ENCODE assay signal across 17 mouse cellular contexts in the genomic region with DNA sequence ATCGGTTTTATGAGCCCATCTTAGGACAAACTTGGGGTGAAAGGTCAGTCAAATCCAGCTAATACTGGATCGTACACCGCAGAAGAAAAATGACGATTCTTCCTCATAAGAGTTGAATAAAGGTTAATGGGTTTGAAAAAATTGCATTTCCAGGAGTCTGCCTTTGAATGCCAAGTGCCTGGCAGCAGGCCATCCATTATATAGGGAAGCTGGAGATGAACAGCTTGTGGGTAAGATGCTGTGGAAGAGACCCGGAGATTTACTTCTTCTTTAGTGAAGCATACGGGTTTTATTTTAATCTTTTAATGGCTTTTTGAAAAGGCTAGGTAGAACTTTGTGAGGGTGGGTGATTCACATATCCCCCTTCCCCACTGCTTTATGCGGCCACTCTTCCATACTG. TPM values are rescaled to one million over a fixed set of nuclear protein-coding genes. Genes with fewer than 3 reads are reported as not detected.
DNase-seq lines count a peak whose midpoint lies in the region; ATAC-seq and TF ChIP-seq lines count a peak whose summit lies in the region.
"Had no signal": no experiment of that assay in that cellular context is flagged by ENCODE, and none has a peak within 500 bp of the region (broad histone marks: within the 10 kb centered on the region; RNA-seq: fewer than 3 reads in every experiment).

No protein-coding gene starts in this region.

- peaks cover 6% of the 10 kb centered on the region; the same call in 1 of the 2 replicates for H3K4me1 ChIP-seq in forebrain, embryonic 14.5 days (ENCODE audit: control insufficient read depth, insufficient read depth, low read length)
- H3K4me1 ChIP-seq in forebrain, embryonic 12.5 days, result no peaks in the 10 kb centered on the region; the same call in 1 of the 2 replicates
- H3K4me1 ChIP-seq: embryonic facial prominence, embryonic 13.5 days; intestine, embryonic 15.5 days; lung, embryonic 15.5 days had no signal

- no peak overlapping the region for H3K4me2 ChIP-seq in forebrain, embryonic 14.5 days (ENCODE audit: low read length)
- no peak overlapping the region for H3K4me2 ChIP-seq in forebrain, embryonic 12.5 days
- H3K4me2 ChIP-seq: embryonic facial prominence, embryonic 13.5 days; intestine, embryonic 15.5 days; lung, embryonic 15.5 days had no signal

- no peaks in the 10 kb centered on the region for H3K27me3 ChIP-seq in forebrain, embryonic 14.5 days (replicated peaks; ENCODE audit: control insufficient read depth, insufficient read depth, low read length)
- no peaks in the 10 kb centered on the region for H3K27me3 ChIP-seq in forebrain, embryonic 12.5 days
- H3K27me3 ChIP-seq: CH12.LX; embryonic facial prominence, embryonic 13.5 days; intestine, embryonic 15.5 days; lung, embryonic 15.5 days had no signal

- H3K27ac ChIP-seq in forebrain, embryonic 14.5 days (ENCODE audit: low read depth, low read length), result no peak overlapping the region
- no peak overlapping the region for H3K27ac ChIP-seq in forebrain, embryonic 12.5 days
- H3K27ac ChIP-seq in left cerebral cortex, adult 2 months, result no peak overlapping the region
- H3K27ac ChIP-seq: embryonic facial prominence, embryonic 13.5 days; intestine, embryonic 15.5 days; liver, embryonic 14.5 days; lung, embryonic 15.5 days had no signal

- intact Hi-C loops in left cerebral cortex, postnatal 25 days (cut with DNase I), result no loop called here
- intact Hi-C loops in left cerebral cortex, adult 2 months (cut with DNase I), result no loop called here

- H3K9ac ChIP-seq in forebrain, embryonic 14.5 days (ENCODE audit: low read length), result no peak overlapping the region
- no peak overlapping the region for H3K9ac ChIP-seq in forebrain, embryonic 12.5 days
- H3K9ac ChIP-seq: embryonic facial prominence, embryonic 13.5 days; intestine, embryonic 15.5 days; liver, embryonic 14.5 days; lung, embryonic 15.5 days had no signal

- peak; percentile 56; the same call in 1 of the 2 replicates for ATAC-seq in forebrain, embryonic 14.5 days
- no peak for ATAC-seq in forebrain, embryonic 12.5 days (ENCODE audit: low FRiP score)
- ATAC-seq in megakaryocyte, adult 5-6 weeks (ENCODE audit: poor library complexity, severe bottlenecking), result no peak
- ATAC-seq: intestine, embryonic 15.5 days had no signal

- no peaks in the 10 kb centered on the region for H3K9me3 ChIP-seq in forebrain, embryonic 14.5 days (replicated peaks; ENCODE audit: control insufficient read depth, low read length)
- H3K9me3 ChIP-seq in forebrain, embryonic 12.5 days, result no peaks in the 10 kb centered on the region
- H3K9me3 ChIP-seq: embryonic facial prominence, embryonic 13.5 days; intestine, embryonic 15.5 days; lung, embryonic 15.5 days had no signal

- H3K36me3 ChIP-seq in forebrain, embryonic 14.5 days (ENCODE audit: control insufficient read depth, insufficient read depth, low read length), result no peaks in the 10 kb centered on the region
- H3K36me3 ChIP-seq in forebrain, embryonic 12.5 days (replicated peaks), result no peaks in the 10 kb centered on the region
- H3K36me3 ChIP-seq: embryonic facial prominence, embryonic 13.5 days; intestine, embryonic 15.5 days; lung, embryonic 15.5 days had no signal

- TF ChIP-seq CTCF in left cerebral cortex, adult 2 months (IDR thresholded peaks at IDR 0.05), result no peak

- DNase-seq in forebrain, embryonic 14.5 days (ENCODE audit: low spot score), result peak; percentile 74
- DNase-seq in left cerebral cortex, postnatal 25 days (ENCODE audit: low spot score in 2 of 2), result peak; percentile 30 to 37
- no peak for DNase-seq in left cerebral cortex, adult 2 months (ENCODE audit: extremely low spot score in 1 of 2, low spot score in 2 of 2)
- DNase-seq in right cerebral cortex, adult 2 months (ENCODE audit: low spot score in 2 of 2), result peak; percentile 25 to 30
- no peak for DNase-seq in right cerebral cortex, postnatal 25 days
- DNase-seq: cerebellum, adult 9-10 months; gastrocnemius, postnatal 25 days; kidney, adult 9 months; kidney, postnatal 36 days; thymus, adult 2 months had no signal

- 30% methylated on average over 7 of the region's 7 CpGs for WGBS in forebrain, embryonic 14.5 days
- 60% methylated on average over 7 of the region's 7 CpGs for WGBS in forebrain, embryonic 12.5 days

- H3K4me3 ChIP-seq in forebrain, embryonic 14.5 days (ENCODE audit: low read depth, low read length), result no peak overlapping the region
- H3K4me3 ChIP-seq in forebrain, embryonic 12.5 days (replicated peaks), result no peak overlapping the region
- H3K4me3 ChIP-seq in left cerebral cortex, adult 2 months, result no peak overlapping the region
- H3K4me3 ChIP-seq: embryonic facial prominence, embryonic 13.5 days; intestine, embryonic 15.5 days; lung, embryonic 15.5 days had no signal

RNA-seq across cellular contexts. Expression of gene Ank2, which starts 11.8 kb away (rescaled TPM):
- polyA plus RNA-seq in forebrain, embryonic 14.5 days (2014; fragmentation: Nextera tagmentation; extraction: Ambion mirVana), result 61.8 and 116 TPM in 2 replicates
- 118 and 121 TPM in 2 replicates for polyA plus RNA-seq in forebrain, embryonic 12.5 days (2016; fragmentation: Nextera tagmentation; extraction: Ambion mirVana)
- 100 to 1,000 TPM; 905 to 944 TPM for total RNA-seq in left cerebral cortex, postnatal 25 days (2021)
- total RNA-seq in left cerebral cortex, adult 2 months (2021), result 100 to 1,000 TPM; 905 to 916 TPM
- 0.27 TPM in 1 of 2 replicates, not detected in the other for total RNA-seq in megakaryocyte, adult 5-6 weeks (2015)
- 0.81 TPM in 1 of 2 replicates, not detected in the other for total RNA-seq in megakaryocyte, adult 5-6 weeks (2017)

Comparison
In these comparisons a context has a peak if more than half of its experiments do, and no peak if none do; other contexts are left out.
1. DNase-seq: peak in forebrain, embryonic 14.5 days (single experiment), left cerebral cortex, postnatal 25 days (2 of 2) and right cerebral cortex, adult 2 months (2 of 2); none in left cerebral cortex, adult 2 months (0 of 2) and right cerebral cortex, postnatal 25 days (single experiment).
2. RNA of gene Ank2, which starts 11.8 kb away (total RNA-seq): 905 to 944 TPM in left cerebral cortex, postnatal 25 days and 905 to 916 TPM in left cerebral cortex, adult 2 months; 0.27 to 0.81 TPM in megakaryocyte, adult 5-6 weeks; every median in the first group is over 100 times any median in the second.